Mouse (Mus musculus) mature B cell (primary cell): ENCODE data around the gene Plcb3.
"Not testable (repeated sequence)": the region's sequence is repeated elsewhere in the genome, so short reads cannot be mapped to it uniquely, and the experiment has no call there.

Experiments
- in situ Hi-C: fragments of 300-500 bp; cut with MboI; formaldehyde crosslinking; loops from 2 replicates; pipeline ENCODE4 v1.14.3; 2019

Plcb3 gene

GRCm38 (mm10) chr19:6991166-6991565, 14.9 kb upstream of the Plcb3 start:
- in situ Hi-C loops: not testable (repeated sequence)

GRCm38 (mm10) chr19:6990712-6991111, 14.4 kb upstream of the Plcb3 start:
- in situ Hi-C loops: no loop called here

GRCm38 (mm10) chr19:6989251-6989650, 13.0 kb upstream of the Plcb3 start:
- in situ Hi-C loops: no loop called here

GRCm38 (mm10) chr19:6987904-6988285, 11.6 kb upstream of the Plcb3 start:
- in situ Hi-C loops: no loop called here

GRCm38 (mm10) chr19:6987061-6987903, 11.0 kb upstream of the Plcb3 start, which contains the start of gene Vegfb:
TSS of gene Vegfb (minus strand) at chr19:6987651.
- in situ Hi-C loops: no loop called here

- in situ Hi-C loops: no loop called here
Observed at GRCm38 (mm10) chr19:6985951-6986708, 9.9 kb upstream of the Plcb3 start.

GRCm38 (mm10) chr19:6985300-6985699, 9.0 kb upstream of the Plcb3 start:
- in situ Hi-C loops: no loop called here

GRCm38 (mm10) chr19:6983621-6984020, 7.4 kb upstream of the Plcb3 start:
- in situ Hi-C loops: no loop called here

GRCm38 (mm10) chr19:6981465-6981864, 5.2 kb upstream of the Plcb3 start:
- in situ Hi-C loops: no loop called here

- in situ Hi-C loops: no loop called here
Observed at GRCm38 (mm10) chr19:6980381-6981093, 4.3 kb upstream of the Plcb3 start, which contains the start of gene Fkbp2. TSS of gene Fkbp2 (minus strand) at chr19:6980501.

GRCm38 (mm10) chr19:6979486-6980380, 3.5 kb upstream of the Plcb3 start:
- in situ Hi-C loops: no loop called here

GRCm38 (mm10) chr19:6979001-6979479, 2.8 kb upstream of the Plcb3 start:
- in situ Hi-C loops: no loop called here

- in situ Hi-C loops: no loop called here
Observed at GRCm38 (mm10) chr19:6978639-6978974, 2.3 kb upstream of the Plcb3 start.

- in situ Hi-C loops: no loop called here
Observed at GRCm38 (mm10) chr19:6977759-6978638, 1.7 kb upstream of the Plcb3 start.

GRCm38 (mm10) chr19:6974211-6975205, 1.8 kb downstream of the Plcb3 start, which contains the start of gene Ppp1r14b:
TSS of gene Ppp1r14b (plus strand) at chr19:6974968.
- in situ Hi-C loops: no loop called here

- in situ Hi-C loops: no loop called here
Observed at GRCm38 (mm10) chr19:6973581-6974190, 2.6 kb downstream of the Plcb3 start.

GRCm38 (mm10) chr19:6972247-6972917, 3.9 kb downstream of the Plcb3 start:
- in situ Hi-C loops: no loop called here

GRCm38 (mm10) chr19:6971644-6972043, 4.6 kb downstream of the Plcb3 start:
- in situ Hi-C loops: no loop called here
